Mouse (Mus musculus): ENCODE data around the gene Lep. TPM values are rescaled to one million over a fixed set of nuclear protein-coding genes. Genes with fewer than 3 reads are reported as not detected.

The Lep gene
- total RNA-seq (2012; rRNA removed) = not detected in 2 replicates

GRCm38 (mm10) chr6:29059846-29060685 lies at the start of gene Lep:
Gene Lep (plus strand): TSS chr6:29060220.
- no peak within 1 kb of the TSS for H3K9ac ChIP-seq (ENCODE audit: insufficient read depth, low read depth, low read length, poor library complexity, severe bottlenecking)
- DNase-seq (ENCODE audit: low read depth, low spot score) = no peak
- H3K4me3 ChIP-seq (ENCODE audit: insufficient read depth in 1 of 2, low read depth in 1 of 2, low read length in 2 of 2, poor library complexity in 1 of 2, severe bottlenecking in 1 of 2) = peak within 1 kb of the TSS; percentile 41 to 44; a peak in 2 of 4 replicates
- no peaks in the 10 kb centered on the region for H3K4me1 ChIP-seq (ENCODE audit: control insufficient read depth in 2 of 2, insufficient read depth in 2 of 2, low read length in 2 of 2, poor library complexity in 1 of 2)
- no peaks in the 10 kb centered on the region for H3K36me3 ChIP-seq (ENCODE audit: control insufficient read depth, insufficient read depth, low read length, poor library complexity, severe bottlenecking)
- TF ChIP-seq ZNF384 (IDR thresholded peaks at IDR 0.05; ENCODE audit: low read depth, low read length) (no peak), ZC3H11A (IDR thresholded peaks at IDR 0.05; ENCODE audit: borderline replicate concordance, low read depth, low read length) (no peak), MAFK (IDR thresholded peaks at IDR 0.05; ENCODE audit: insufficient read depth, low read depth, low read length) (no peak), HCFC1 (IDR thresholded peaks at IDR 0.05; ENCODE audit: borderline replicate concordance, insufficient read depth, low read length) (no peak), CHD2 (IDR thresholded peaks at IDR 0.05; ENCODE audit: low read depth, low read length) (no peak)
- no peak within 1 kb of the TSS for H3K27ac ChIP-seq (ENCODE audit: insufficient read depth, low read depth, low read length, poor library complexity, severe bottlenecking)
- in situ Hi-C loops (cut with MboI; ENCODE audit: low sequenced_read_pairs in 2 of 2, unreplicated experiment in 2 of 2) = no loop called here
- no peaks in the 10 kb centered on the region for H3K9me3 ChIP-seq (ENCODE audit: control insufficient read depth, insufficient read depth, low read depth, low read length)

DNA sequence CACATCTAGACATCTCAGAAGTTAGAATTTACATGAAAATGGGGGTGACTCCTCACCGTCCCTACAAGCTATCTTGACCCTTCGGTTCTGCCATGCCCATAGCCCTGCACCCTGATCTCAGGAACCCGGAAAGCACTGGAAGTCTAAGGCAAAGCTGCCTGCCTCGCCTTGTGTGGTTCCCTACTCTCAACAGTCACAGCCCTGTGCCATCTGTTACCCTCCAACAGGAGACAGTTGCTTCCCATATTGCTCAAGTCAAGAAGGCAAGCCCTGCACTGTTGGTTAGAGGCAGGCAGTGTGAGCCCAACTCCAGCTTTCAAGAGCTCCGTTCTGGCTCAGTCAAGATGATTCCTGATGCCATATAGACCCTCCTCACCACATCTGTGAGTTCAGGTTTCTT lies 48.4 kb upstream of the Lep start:
- in situ Hi-C loops (cut with MboI; ENCODE audit: low sequenced_read_pairs in 2 of 2, unreplicated experiment in 2 of 2) = no loop called here
- Histone ChIP-seq H3K27ac (ENCODE audit: insufficient read depth, low read depth, low read length, poor library complexity, severe bottlenecking) (no peak overlapping the region), H3K4me1 (ENCODE audit: control insufficient read depth in 2 of 2, insufficient read depth in 2 of 2, low read length in 2 of 2, poor library complexity in 1 of 2) (peaks cover 6 to 15% of the 10 kb centered on the region in 2 experiments), H3K36me3 (ENCODE audit: control insufficient read depth, insufficient read depth, low read length, poor library complexity, severe bottlenecking) (no peaks in the 10 kb centered on the region), H3K4me3 (ENCODE audit: insufficient read depth in 1 of 2, low read depth in 1 of 2, low read length in 2 of 2, poor library complexity in 1 of 2, severe bottlenecking in 1 of 2) (no peak overlapping the region), H3K9me3 (ENCODE audit: control insufficient read depth, insufficient read depth, low read depth, low read length) (no peaks in the 10 kb centered on the region), H3K9ac (ENCODE audit: insufficient read depth, low read depth, low read length, poor library complexity, severe bottlenecking) (no peak overlapping the region)
- TF ChIP-seq ZC3H11A (IDR thresholded peaks at IDR 0.05; ENCODE audit: borderline replicate concordance, low read depth, low read length) (no peak), ZNF384 (IDR thresholded peaks at IDR 0.05; ENCODE audit: low read depth, low read length) (no peak), CHD2 (IDR thresholded peaks at IDR 0.05; ENCODE audit: low read depth, low read length) (no peak)
- DNase-seq (ENCODE audit: low read depth, low spot score) = no peak

- TF ChIP-seq ZC3H11A (IDR thresholded peaks at IDR 0.05; ENCODE audit: borderline replicate concordance, low read depth, low read length) = no peak
- no peak for TF ChIP-seq MAFK (IDR thresholded peaks at IDR 0.05; ENCODE audit: insufficient read depth, low read depth, low read length)
- TF ChIP-seq CHD2 (IDR thresholded peaks at IDR 0.05; ENCODE audit: low read depth, low read length) = no peak
- TF ChIP-seq ZNF384 (IDR thresholded peaks at IDR 0.05; ENCODE audit: low read depth, low read length) = no peak
- no peak for TF ChIP-seq HCFC1 (IDR thresholded peaks at IDR 0.05; ENCODE audit: borderline replicate concordance, insufficient read depth, low read length)
- Histone ChIP-seq H3K4me3 (ENCODE audit: insufficient read depth in 1 of 2, low read depth in 1 of 2, low read length in 2 of 2, poor library complexity in 1 of 2, severe bottlenecking in 1 of 2) (no peak overlapping the region), H3K9ac (ENCODE audit: insufficient read depth, low read depth, low read length, poor library complexity, severe bottlenecking) (no peak overlapping the region), H3K36me3 (ENCODE audit: control insufficient read depth, insufficient read depth, low read length, poor library complexity, severe bottlenecking) (no peaks in the 10 kb centered on the region), H3K27ac (ENCODE audit: insufficient read depth, low read depth, low read length, poor library complexity, severe bottlenecking) (no peak overlapping the region), H3K9me3 (ENCODE audit: control insufficient read depth, insufficient read depth, low read depth, low read length) (no peaks in the 10 kb centered on the region), H3K4me1 (ENCODE audit: control insufficient read depth in 2 of 2, insufficient read depth in 2 of 2, low read length in 2 of 2, poor library complexity in 1 of 2) (peaks cover 9 to 24% of the 10 kb centered on the region in 2 experiments)
- in situ Hi-C loops (cut with MboI; ENCODE audit: low sequenced_read_pairs in 2 of 2, unreplicated experiment in 2 of 2) = no loop called here
- no peak for DNase-seq (ENCODE audit: low read depth, low spot score)
Observed at GRCm38 (mm10) chr6:29013216-29013615, 46.8 kb upstream of the Lep start.

GRCm38 (mm10) chr6:29016891-29017412 lies 43.1 kb upstream of the Lep start:
- no peak for DNase-seq (ENCODE audit: low read depth, low spot score)
- no peak overlapping the region; the same call in 1 of the 2 replicates for H3K27ac ChIP-seq (ENCODE audit: insufficient read depth, low read depth, low read length, poor library complexity, severe bottlenecking)
- no peaks in the 10 kb centered on the region for H3K36me3 ChIP-seq (ENCODE audit: control insufficient read depth, insufficient read depth, low read length, poor library complexity, severe bottlenecking)
- peak overlapping the region; percentile 35 to 54 for H3K4me3 ChIP-seq (ENCODE audit: insufficient read depth in 1 of 2, low read depth in 1 of 2, low read length in 2 of 2, poor library complexity in 1 of 2, severe bottlenecking in 1 of 2)
- TF ChIP-seq MAFK (IDR thresholded peaks at IDR 0.05; ENCODE audit: insufficient read depth, low read depth, low read length) (no peak), CHD2 (IDR thresholded peaks at IDR 0.05; ENCODE audit: low read depth, low read length) (no peak), ZC3H11A (IDR thresholded peaks at IDR 0.05; ENCODE audit: borderline replicate concordance, low read depth, low read length) (no peak), ZNF384 (IDR thresholded peaks at IDR 0.05; ENCODE audit: low read depth, low read length) (no peak), HCFC1 (IDR thresholded peaks at IDR 0.05; ENCODE audit: borderline replicate concordance, insufficient read depth, low read length) (no peak)
- no peaks in the 10 kb centered on the region for H3K9me3 ChIP-seq (ENCODE audit: control insufficient read depth, insufficient read depth, low read depth, low read length)
- H3K9ac ChIP-seq (ENCODE audit: insufficient read depth, low read depth, low read length, poor library complexity, severe bottlenecking) = no peak overlapping the region; the same call in 1 of the 2 replicates
- in situ Hi-C loops (cut with MboI; ENCODE audit: low sequenced_read_pairs in 2 of 2, unreplicated experiment in 2 of 2) = no loop called here
- peaks cover 21 to 39% of the 10 kb centered on the region in 2 experiments for H3K4me1 ChIP-seq (ENCODE audit: control insufficient read depth in 2 of 2, insufficient read depth in 2 of 2, low read length in 2 of 2, poor library complexity in 1 of 2)

Measured in ES-E14 (cell line).